Mouse (Mus musculus): ENCODE measurements at regions not wholly inside any gene's neighbourhood (a gene's known extent, or its start where the extent isn't known, plus 50 kb on each side); places are given as distances from the start of the nearest gene placed in this dataset.

DNA sequence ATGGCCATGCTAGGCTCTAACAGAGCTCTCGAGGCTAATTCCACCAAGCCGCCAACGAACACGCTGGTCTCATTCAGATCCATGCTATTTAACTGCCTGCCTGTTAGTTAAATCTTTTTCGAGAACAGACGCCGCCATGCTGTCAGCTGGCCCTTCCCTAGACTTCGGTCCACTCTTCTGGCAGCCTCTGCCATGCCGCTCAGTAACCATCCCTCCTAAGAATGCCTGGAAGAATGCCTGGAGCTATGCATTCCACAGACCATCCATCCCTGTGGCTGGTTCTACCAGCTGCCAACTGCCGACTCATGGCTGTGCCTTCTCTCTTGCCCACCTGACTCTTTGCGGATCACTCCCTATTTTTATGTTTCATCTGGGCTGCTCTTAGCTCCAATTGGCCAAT lies 402.2 kb upstream of the Ccng1 start:
- DNase-seq (no peak), ATAC-seq (ENCODE audit: low FRiP score, low TSS enrichment) (no peak)
- Histone ChIP-seq H3K4me3 (replicated peaks; ENCODE audit: low read depth, low read length) (no peak overlapping the region), H3K9ac (replicated peaks; ENCODE audit: low read length) (no peak overlapping the region), H3K4me2 (ENCODE audit: low read length) (no peak overlapping the region), H3K4me1 (ENCODE audit: control insufficient read depth, insufficient read depth, low read length) (peaks cover 10% of the 10 kb centered on the region), H3K27ac (replicated peaks; ENCODE audit: low read depth, low read length) (no peak overlapping the region), H3K27me3 (ENCODE audit: control insufficient read depth, insufficient read depth, low read length) (no peaks in the 10 kb centered on the region), H3K9me3 (ENCODE audit: control insufficient read depth, low read length) (no peaks in the 10 kb centered on the region), H3K36me3 (ENCODE audit: control insufficient read depth, insufficient read depth, low read length) (no peaks in the 10 kb centered on the region)
- WGBS = 95% methylated on average over 11 of the region's 11 CpGs

Measured in midbrain, embryonic 14.5 days (tissue).